16 mouse cellular contexts compared by ENCODE assay signal in the genomic region with DNA sequence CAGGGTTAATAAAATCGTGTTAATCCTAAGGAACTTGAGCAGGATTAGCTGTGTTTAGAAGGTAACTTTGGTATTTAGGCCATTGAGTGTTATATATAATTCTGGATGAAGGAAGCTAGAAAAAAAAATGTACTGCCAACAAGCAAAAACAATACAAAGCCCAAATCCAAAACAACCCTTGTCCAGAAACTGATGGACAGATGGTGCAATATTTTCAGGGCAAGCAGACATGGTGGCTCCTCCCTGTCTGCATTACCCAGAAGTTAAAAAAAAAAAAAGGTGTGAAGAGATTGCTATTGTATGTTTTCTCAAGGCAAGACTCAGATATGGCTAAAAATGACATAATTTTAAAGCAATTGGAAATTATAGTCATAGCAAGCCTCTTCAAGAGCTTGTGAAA.
"Had no signal": no experiment of that assay in that cellular context is flagged by ENCODE, and none has a peak within 500 bp of the region (broad histone marks: within the 10 kb centered on the region; RNA-seq: fewer than 3 reads in every experiment).

No protein-coding gene starts in this region.

- H3K27me3 ChIP-seq: kidney, embryonic 15.5 days; liver, embryonic 15.5 days; megakaryocyte, embryonic 14.5 days; neural tube, embryonic 15.5 days had no signal

- H3K4me2 ChIP-seq: kidney, embryonic 15.5 days; liver, embryonic 11.5 days; liver, embryonic 15.5 days; midbrain, embryonic 12.5 days; neural tube, embryonic 15.5 days had no signal

- H3K4me3 ChIP-seq: kidney, embryonic 15.5 days; limb, embryonic 10.5 days; liver, embryonic 15.5 days; megakaryocyte, embryonic 14.5 days; midbrain, embryonic 12.5 days; neural tube, embryonic 15.5 days had no signal

- H3K9ac ChIP-seq: kidney, embryonic 15.5 days; liver, embryonic 15.5 days; midbrain, embryonic 12.5 days; neural tube, embryonic 15.5 days had no signal

- H3K9me3 ChIP-seq: kidney, embryonic 15.5 days; limb, embryonic 10.5 days; liver, embryonic 15.5 days; midbrain, embryonic 12.5 days; neural tube, embryonic 15.5 days had no signal

- H3K4me1 ChIP-seq: kidney, embryonic 15.5 days; liver, embryonic 15.5 days; megakaryocyte, embryonic 14.5 days had no signal

- H3K36me3 ChIP-seq: kidney, embryonic 15.5 days; limb, embryonic 10.5 days; liver, embryonic 15.5 days; midbrain, embryonic 12.5 days; neural tube, embryonic 15.5 days had no signal

- DNase-seq: kidney, adult 2 months; kidney, postnatal 14 days; lung, adult 2 months; lung, postnatal 10 days; right cerebral cortex, adult 18-20 months; right cerebral cortex, postnatal 25 days; thymus, adult 18-20 months; thymus, postnatal 14 days had no signal

- H3K27ac ChIP-seq: kidney, embryonic 15.5 days; limb, embryonic 10.5 days; liver, embryonic 15.5 days; macrophage; midbrain, embryonic 12.5 days; neural tube, embryonic 15.5 days had no signal
